In genomic region chr19:30942369-30942992, GRCm38 (mm10) we compare ENCODE assay signal across 13 mouse cellular contexts.
DNase-seq lines count a peak whose midpoint lies in the region; ATAC-seq and TF ChIP-seq lines count a peak whose summit lies in the region.
"Had no signal": no experiment of that assay in that cellular context is flagged by ENCODE, and none has a peak within 500 bp of the region (broad histone marks: within the 10 kb centered on the region; RNA-seq: fewer than 3 reads in every experiment).

No protein-coding gene starts in this region.

- H3K36me3 ChIP-seq in heart, postnatal 0 days (replicated peaks; ENCODE audit: control insufficient read depth, insufficient read depth, low read length): no peaks in the 10 kb centered on the region
- H3K36me3 ChIP-seq: limb, embryonic 13.5 days; midbrain, embryonic 12.5 days; neural tube, embryonic 15.5 days had no signal

- H3K9me3 ChIP-seq in heart, postnatal 0 days (replicated peaks; ENCODE audit: control insufficient read depth, low read length): no peaks in the 10 kb centered on the region
- H3K9me3 ChIP-seq: limb, embryonic 13.5 days; midbrain, embryonic 12.5 days; neural tube, embryonic 15.5 days had no signal

- peak; percentile 36; the same call in 1 of the 2 replicates for ATAC-seq in heart, postnatal 0 days (ENCODE audit: insufficient read depth, low read depth)
- ATAC-seq: intestine, postnatal 0 days had no signal

- no peak overlapping the region for H3K27ac ChIP-seq in heart, postnatal 0 days (ENCODE audit: low read depth)
- H3K27ac ChIP-seq: limb, embryonic 13.5 days; midbrain, embryonic 12.5 days; neural tube, embryonic 15.5 days had no signal

- no peak overlapping the region for H3K4me2 ChIP-seq in heart, postnatal 0 days (ENCODE audit: low read depth, low read length)
- H3K4me2 ChIP-seq: limb, embryonic 13.5 days; midbrain, embryonic 12.5 days; neural tube, embryonic 15.5 days had no signal

- H3K27me3 ChIP-seq in heart, postnatal 0 days (ENCODE audit: control insufficient read depth, insufficient read depth, low read length): no peaks in the 10 kb centered on the region
- H3K27me3 ChIP-seq: limb, embryonic 13.5 days; midbrain, embryonic 12.5 days; neural tube, embryonic 15.5 days had no signal

- no peak for TF ChIP-seq EP300 in heart, postnatal 0 days (IDR thresholded peaks at IDR 0.05; ENCODE audit: low read depth)

- H3K4me3 ChIP-seq in heart, postnatal 0 days (ENCODE audit: low read depth, low read length): no peak overlapping the region
- H3K4me3 ChIP-seq: limb, embryonic 13.5 days; midbrain, embryonic 12.5 days; neural tube, embryonic 15.5 days had no signal

- H3K9ac ChIP-seq in heart, postnatal 0 days (replicated peaks; ENCODE audit: low read depth, low read length): no peak overlapping the region
- H3K9ac ChIP-seq: limb, embryonic 13.5 days; midbrain, embryonic 12.5 days; neural tube, embryonic 15.5 days had no signal

- peak; percentile 21 for DNase-seq in heart, postnatal 0 days (ENCODE audit: low spot score)
- DNase-seq in heart, postnatal 36 days: no peak
- DNase-seq in 3T3-L1 (ENCODE audit: low read depth, low spot score) (peak; percentile 46), 416B (ENCODE audit: low read depth) (peak; percentile 92), liver (peak; percentile 4)
- no peak for DNase-seq in layer of hippocampus, adult 18-20 months (ENCODE audit: low spot score in 2 of 2)
- no peak for DNase-seq in left cerebral cortex, postnatal 10 days (ENCODE audit: extremely low spot score in 1 of 2, low spot score in 2 of 2)
- DNase-seq in c-Kit-positive CD71-positive TER-119-positive erythroid progenitor cells, embryonic 14.5 days (ENCODE audit: low spot score): no peak
- DNase-seq: cerebellum, postnatal 10 days had no signal

- no peaks in the 10 kb centered on the region for H3K4me1 ChIP-seq in heart, postnatal 0 days (ENCODE audit: control insufficient read depth, insufficient read depth)
- H3K4me1 ChIP-seq: limb, embryonic 13.5 days; neural tube, embryonic 15.5 days had no signal

- intact Hi-C loops in heart, postnatal 36 days (cut with DNase I): no loop called here
- intact Hi-C loops in left cerebral cortex, postnatal 10 days (cut with DNase I): no loop called here

- no peak for TF ChIP-seq CTCF in heart, postnatal 0 days (IDR thresholded peaks at IDR 0.05; ENCODE audit: low read depth)

- WGBS in heart, postnatal 0 days: 26% methylated on average over 5 of the region's 5 CpGs

Comparison
In these comparisons a context has a peak if more than half of its experiments do, and no peak if none do; other contexts are left out.
1. DNase-seq: peak in heart, postnatal 0 days (single experiment), 3T3-L1 (single experiment), 416B (single experiment) and liver (single experiment); none in heart, postnatal 36 days (0 of 2), layer of hippocampus, adult 18-20 months (0 of 2), left cerebral cortex, postnatal 10 days (0 of 2) and c-Kit-positive CD71-positive TER-119-positive erythroid progenitor cells, embryonic 14.5 days (single experiment).